Mouse (Mus musculus) thymus, adult 2 months (tissue): ENCODE data around the gene Hhat.

Source experiments
- CTCF ChIP-seq: fragments of 200-500 bp; IDR thresholded peaks from 2 replicates; pipeline ENCODE4 v1.5.1; 2012; ENCODE audit warnings: mild to moderate bottlenecking, control low read depth, low read length, moderate library complexity, borderline replicate concordance; ENCODE audit not compliant: control insufficient read depth, poor library complexity, insufficient read depth; ENCODE audit errors: extremely low read depth
- POLR2A ChIP-seq: fragments of 200-500 bp; IDR thresholded peaks from 2 replicates; pipeline ENCODE4 v1.6.1; 2012; ENCODE audit warnings: mild to moderate bottlenecking, low read length, control low read depth, moderate library complexity; ENCODE audit not compliant: control insufficient read depth, poor library complexity, insufficient read depth; ENCODE audit errors: extremely low read depth

- TF ChIP-seq POLR2A (no peak), CTCF (no peak)
Measured at GRCm38 (mm10) chr1:192531490-192532146, 239.4 kb downstream of the Hhat start.
